Mouse (Mus musculus) stomach, postnatal 0 days (tissue): ENCODE measurements around the gene Bmp5. TPM values are rescaled to one million over a fixed set of nuclear protein-coding genes. Genes with fewer than 3 reads are reported as not detected.

Source experiments
- ATAC-seq: fragments of 200-750 bp; cut with Nextera tagmentation; 2 replicates; pipeline ENCODE4 v1.8.0; 2017; ENCODE audit not compliant: low FRiP score, low TSS enrichment
- DNase-seq: peaks from one replicate; pipeline ENCODE4 v3.0.0-alpha.2; 2016; ENCODE audit warnings: low spot score
- H3K27ac ChIP-seq: fragments of 300-500 bp; sonication (generic); replicated peaks from 2 replicates; pipeline ENCODE4 v1.5.1; 2014; ENCODE audit warnings: mild to moderate bottlenecking, control low read depth
- H3K27me3 ChIP-seq: fragments of 300-500 bp; sonication (generic); 2 replicates; pipeline ENCODE4 v1.6.1; 2014; ENCODE audit warnings: low read length; ENCODE audit not compliant: control insufficient read depth, insufficient read depth
- H3K36me3 ChIP-seq: fragments of 300-500 bp; sonication (generic); 2 replicates; pipeline ENCODE4 v1.6.1; 2014; ENCODE audit warnings: low read length, mixed read lengths; ENCODE audit not compliant: control insufficient read depth, insufficient read depth
- H3K4me1 ChIP-seq: fragments of 300-500 bp; sonication (generic); replicated peaks from 2 replicates; pipeline ENCODE4 v1.6.1; 2014; ENCODE audit warnings: antibody characterized with exemption; ENCODE audit not compliant: control insufficient read depth, insufficient read depth
- H3K4me2 ChIP-seq: fragments of 300-500 bp; sonication (generic); replicated peaks from 2 replicates; pipeline ENCODE4 v1.6.1; 2014; ENCODE audit warnings: low read depth, mild to moderate bottlenecking, control low read depth, moderate library complexity
- H3K4me3 ChIP-seq: fragments of 300-500 bp; sonication (generic); 2 replicates; pipeline ENCODE4 v1.5.1; 2014; ENCODE audit warnings: low read depth, low read length, control low read depth
- H3K9ac ChIP-seq: fragments of 300-500 bp; sonication (generic); 2 replicates; pipeline ENCODE4 v1.6.1; 2014; ENCODE audit warnings: mild to moderate bottlenecking, low read length, control low read depth, mixed read lengths
- H3K9me3 ChIP-seq: fragments of 300-500 bp; sonication (generic); 2 replicates; pipeline ENCODE4 v1.6.1; 2016; ENCODE audit warnings: low read length; ENCODE audit not compliant: control insufficient read depth
- CTCF ChIP-seq: IDR thresholded peaks from 2 replicates; pipeline ENCODE4 v1.5.1; 2016; ENCODE audit warnings: antibody characterized with exemption, low read depth, mild to moderate bottlenecking, moderate library complexity
- EP300 ChIP-seq: optimal IDR thresholded peaks from 2 replicates; pipeline ENCODE3; 2016; ENCODE audit warnings: antibody characterized with exemption
- WGBS: fragments of 180-500 bp; shearing (Covaris S2); extraction: QIAGEN DNeasy Blood & Tissue Kit; methylation state at CpG from one replicate; pipeline ENCODE4 v1.1.7; 2014; 5-methylcytosine and 5-hydroxymethylcytosine counted together
- polyA plus RNA-seq: library from polyadenylated mRNA; unstranded; fragments of >200 nt; fragmentation: Nextera tagmentation; extraction: Ambion mirVana; gene quantifications from 2 replicates; pipeline ENCODE4 v1.2.1, GENCODE M21; 2015

Bmp5 gene
- polyA plus RNA-seq, 1 experiment from 2014 or later = 4.6 TPM

GRCm38 (mm10) chr9:75846010-75846409 lies 70.8 kb downstream of the Bmp5 start:
- Histone ChIP-seq H3K27ac (no peak overlapping the region), H3K27me3 (no peaks in the 10 kb centered on the region), H3K4me1 (no peaks in the 10 kb centered on the region), H3K36me3 (no peaks in the 10 kb centered on the region), H3K4me3 (no peak overlapping the region), H3K9me3 (no peaks in the 10 kb centered on the region), H3K9ac (no peak overlapping the region), H3K4me2 (no peak overlapping the region)
- ATAC-seq = no peak
- TF ChIP-seq EP300 (no peak), CTCF (no peak)
- DNase-seq = no peak

- no peaks in the 10 kb centered on the region for H3K36me3 ChIP-seq
- no peaks in the 10 kb centered on the region for H3K4me1 ChIP-seq
- no peaks in the 10 kb centered on the region for H3K27me3 ChIP-seq
- no peaks in the 10 kb centered on the region for H3K9me3 ChIP-seq
- DNase-seq = no peak
- no peak overlapping the region for H3K4me3 ChIP-seq
- no peak overlapping the region for H3K9ac ChIP-seq
- TF ChIP-seq EP300 (no peak), CTCF (no peak)
- H3K4me2 ChIP-seq = no peak overlapping the region
- WGBS = 53% methylated on average over 5 of the region's 5 CpGs
- H3K27ac ChIP-seq = no peak overlapping the region
- no peak for ATAC-seq
Observed at GRCm38 (mm10) chr9:75850670-75851228, 75.6 kb downstream of the Bmp5 start.

- no peak overlapping the region for H3K4me2 ChIP-seq
- DNase-seq = no peak
- no peaks in the 10 kb centered on the region for H3K36me3 ChIP-seq
- WGBS = 73% methylated on average over 3 of the region's 3 CpGs
- H3K27me3 ChIP-seq = no peaks in the 10 kb centered on the region
- ATAC-seq = no peak
- H3K27ac ChIP-seq = no peak overlapping the region
- no peaks in the 10 kb centered on the region for H3K4me1 ChIP-seq
- no peaks in the 10 kb centered on the region for H3K9me3 ChIP-seq
- H3K9ac ChIP-seq = no peak overlapping the region
- H3K4me3 ChIP-seq = no peak overlapping the region
- no peak for TF ChIP-seq EP300
- TF ChIP-seq CTCF = no peak
Observed at GRCm38 (mm10) chr9:75858161-75858560, 83.0 kb downstream of the Bmp5 start.

GRCm38 (mm10) chr9:75858939-75859338 lies 83.8 kb downstream of the Bmp5 start:
- Histone ChIP-seq H3K9ac (no peak overlapping the region), H3K4me3 (no peak overlapping the region), H3K4me2 (no peak overlapping the region), H3K4me1 (no peaks in the 10 kb centered on the region), H3K9me3 (no peaks in the 10 kb centered on the region), H3K27me3 (no peaks in the 10 kb centered on the region), H3K27ac (no peak overlapping the region), H3K36me3 (no peaks in the 10 kb centered on the region)
- DNase-seq (no peak), ATAC-seq (no peak)
- TF ChIP-seq CTCF (no peak), EP300 (no peak)
- 71% methylated on average over 2 of the region's 2 CpGs for WGBS

- DNase-seq = no peak
- peak; percentile 51; the same call in 1 of the 2 replicates for ATAC-seq
- no peak overlapping the region for H3K9ac ChIP-seq
- H3K9me3 ChIP-seq = no peaks in the 10 kb centered on the region
- no peak overlapping the region for H3K4me2 ChIP-seq
- H3K36me3 ChIP-seq = no peaks in the 10 kb centered on the region
- 34% methylated on average over 7 of the region's 7 CpGs for WGBS
- no peak overlapping the region for H3K4me3 ChIP-seq
- H3K27me3 ChIP-seq = no peaks in the 10 kb centered on the region
- no peaks in the 10 kb centered on the region for H3K4me1 ChIP-seq
- TF ChIP-seq CTCF (no peak), EP300 (no peak)
- H3K27ac ChIP-seq = no peak overlapping the region
Observed at GRCm38 (mm10) chr9:75870332-75871177, 95.4 kb downstream of the Bmp5 start.

GRCm38 (mm10) chr9:75876333-75876732 lies 101.2 kb downstream of the Bmp5 start:
- H3K27ac ChIP-seq = no peak overlapping the region
- no peak for ATAC-seq
- H3K4me3 ChIP-seq = no peak overlapping the region
- WGBS = 8% methylated on average over 2 of the region's 2 CpGs
- H3K9ac ChIP-seq = no peak overlapping the region
- H3K4me1 ChIP-seq = no peaks in the 10 kb centered on the region
- no peaks in the 10 kb centered on the region for H3K9me3 ChIP-seq
- H3K36me3 ChIP-seq = no peaks in the 10 kb centered on the region
- no peaks in the 10 kb centered on the region for H3K27me3 ChIP-seq
- no peak for DNase-seq
- TF ChIP-seq EP300 = no peak
- no peak for TF ChIP-seq CTCF
- no peak overlapping the region for H3K4me2 ChIP-seq
